Mouse (Mus musculus) cerebellum, adult 9-11 months (tissue): ENCODE measurements at regions not wholly inside any gene's neighbourhood (a gene's known extent, or its start where the extent isn't known, plus 50 kb on each side); places are given as distances from the start of the nearest gene placed in this dataset.

ENCODE experiments used
- DNase-seq: peaks from one replicate; pipeline ENCODE4 v3.0.0; 2022

DNA sequence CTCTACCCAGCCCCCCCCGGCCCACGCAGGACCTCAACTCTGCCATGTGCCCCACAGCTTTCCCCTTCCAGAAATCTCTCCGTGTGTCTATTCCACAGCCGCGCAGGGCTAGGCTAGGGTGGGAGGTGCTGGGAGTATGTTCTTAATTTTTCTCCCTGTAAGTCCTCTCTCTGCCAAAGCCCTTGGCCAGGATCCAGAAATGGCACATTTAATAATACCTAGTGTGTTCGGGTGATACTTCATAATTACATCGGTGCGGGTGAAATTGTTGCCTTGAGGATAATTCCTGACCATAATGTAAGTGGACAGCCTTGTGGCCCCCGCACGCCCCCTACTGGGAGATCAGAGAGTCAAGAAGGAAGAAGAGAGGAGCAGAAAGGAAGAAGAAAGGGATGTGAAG, 1093.5 kb downstream of the Mrps31 start:
- peak; percentile 14 for DNase-seq

DNA sequence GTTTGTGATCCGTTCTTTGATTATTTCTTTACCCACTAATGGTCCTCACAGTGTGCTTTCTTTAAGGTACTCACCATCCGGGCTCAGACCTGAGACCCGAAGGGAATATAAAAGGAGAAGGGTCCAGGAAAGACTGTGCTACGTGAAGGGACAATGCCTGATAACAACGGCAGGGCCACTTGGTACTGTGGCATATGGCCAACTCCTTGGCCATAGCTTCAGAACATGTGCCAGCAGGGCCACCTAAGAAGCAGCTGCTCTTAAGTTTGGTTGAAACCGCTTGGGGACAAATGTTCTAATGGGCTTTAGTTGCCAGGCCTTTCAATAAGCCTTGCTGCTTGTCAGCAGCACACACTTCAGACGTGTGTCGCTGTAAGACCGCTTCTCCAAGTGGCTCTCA, 1094.1 kb downstream of the Mrps31 start:
- DNase-seq: no peak

DNA sequence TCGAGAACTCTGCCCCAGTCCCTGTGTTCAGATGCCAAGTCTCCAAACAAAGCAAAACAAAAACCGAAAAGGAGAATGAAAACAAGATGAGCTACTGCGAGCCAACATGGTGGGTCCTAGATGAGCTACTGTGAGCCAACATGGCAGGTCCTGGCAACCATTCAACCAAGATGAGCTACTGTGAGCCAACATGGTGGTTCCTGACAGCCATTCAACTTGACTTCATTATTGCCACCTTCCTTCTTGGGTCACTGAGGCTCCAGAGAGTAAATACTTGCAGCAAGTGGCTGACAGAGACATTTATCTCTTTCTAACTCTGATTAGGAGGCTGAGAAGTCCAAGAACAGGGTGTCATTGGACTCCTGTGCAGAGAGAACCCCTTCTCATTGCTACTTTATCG, 1094.8 kb downstream of the Mrps31 start:
- DNase-seq: no peak

DNA sequence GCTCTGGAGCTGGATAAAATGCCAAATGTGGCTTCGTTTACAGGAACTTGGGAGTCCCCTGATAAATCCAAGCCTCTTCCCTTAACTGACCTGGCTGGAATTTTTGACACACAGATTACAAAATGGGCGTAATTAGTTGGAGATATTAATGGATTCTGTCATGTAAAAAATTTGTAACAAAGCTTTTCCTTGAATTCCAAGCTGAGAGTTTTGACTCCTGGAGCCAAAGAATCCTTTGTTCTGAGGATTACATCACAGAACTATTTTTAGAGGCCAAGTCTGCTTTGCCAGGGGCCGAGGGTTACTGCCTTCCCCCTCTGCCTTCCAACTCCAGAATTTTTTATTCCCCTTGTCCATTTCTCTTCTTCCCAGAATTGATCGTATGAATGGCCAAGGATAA, 1096.5 kb downstream of the Mrps31 start:
- DNase-seq: no peak

GRCm38 (mm10) chr8:23510076-23510475, 1098.9 kb downstream of the Mrps31 start:
- DNase-seq: no peak

DNA sequence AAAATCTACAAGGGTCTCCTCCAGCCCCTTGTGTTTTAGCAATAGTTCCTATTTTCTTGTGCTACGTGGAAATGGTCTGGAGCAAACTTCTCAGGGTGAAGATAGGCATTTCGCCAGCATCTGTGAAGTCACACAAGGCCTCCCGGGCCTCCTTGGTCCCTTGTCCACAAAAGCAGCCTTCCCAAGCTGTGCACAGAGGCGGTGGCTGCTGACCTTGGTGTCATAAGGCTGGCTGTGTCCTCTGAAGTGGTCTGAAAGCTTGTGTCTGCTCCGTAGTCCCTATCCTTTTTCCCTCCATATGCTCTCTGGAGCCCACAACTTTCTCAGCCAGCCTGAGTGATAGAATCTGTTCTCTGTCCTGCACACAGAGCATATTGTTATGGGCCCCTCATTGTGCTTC, 1099.4 kb downstream of the Mrps31 start:
- DNase-seq: no peak

DNA sequence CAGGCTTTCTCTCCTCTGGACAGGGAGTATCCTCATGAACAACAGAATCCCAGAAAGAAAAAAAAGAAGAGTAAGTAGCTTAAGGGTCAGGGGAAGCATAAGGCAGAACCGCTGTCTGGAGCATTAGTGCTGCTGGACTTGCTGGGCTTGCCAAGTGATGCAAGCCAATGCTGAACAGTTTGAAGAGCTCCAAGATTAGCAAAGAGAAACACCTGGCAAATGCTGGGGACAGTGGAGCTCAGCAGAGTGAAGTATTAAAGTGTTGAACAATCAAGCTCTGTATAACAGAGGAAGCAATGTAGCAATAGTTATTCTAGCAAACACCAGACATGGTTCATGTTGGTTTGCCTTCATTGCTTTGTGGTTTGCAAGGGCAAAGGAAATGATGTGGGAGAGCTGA, 1100.1 kb downstream of the Mrps31 start:
- no peak for DNase-seq

- DNase-seq: no peak
Observed at GRCm38 (mm10) chr8:23511792-23512191, 1100.6 kb downstream of the Mrps31 start.

GRCm38 (mm10) chr8:23516469-23516868, 1105.3 kb downstream of the Mrps31 start:
- DNase-seq: no peak

GRCm38 (mm10) chr8:23531551-23532142, 1120.5 kb downstream of the Mrps31 start:
- DNase-seq: peak; percentile 4

DNA sequence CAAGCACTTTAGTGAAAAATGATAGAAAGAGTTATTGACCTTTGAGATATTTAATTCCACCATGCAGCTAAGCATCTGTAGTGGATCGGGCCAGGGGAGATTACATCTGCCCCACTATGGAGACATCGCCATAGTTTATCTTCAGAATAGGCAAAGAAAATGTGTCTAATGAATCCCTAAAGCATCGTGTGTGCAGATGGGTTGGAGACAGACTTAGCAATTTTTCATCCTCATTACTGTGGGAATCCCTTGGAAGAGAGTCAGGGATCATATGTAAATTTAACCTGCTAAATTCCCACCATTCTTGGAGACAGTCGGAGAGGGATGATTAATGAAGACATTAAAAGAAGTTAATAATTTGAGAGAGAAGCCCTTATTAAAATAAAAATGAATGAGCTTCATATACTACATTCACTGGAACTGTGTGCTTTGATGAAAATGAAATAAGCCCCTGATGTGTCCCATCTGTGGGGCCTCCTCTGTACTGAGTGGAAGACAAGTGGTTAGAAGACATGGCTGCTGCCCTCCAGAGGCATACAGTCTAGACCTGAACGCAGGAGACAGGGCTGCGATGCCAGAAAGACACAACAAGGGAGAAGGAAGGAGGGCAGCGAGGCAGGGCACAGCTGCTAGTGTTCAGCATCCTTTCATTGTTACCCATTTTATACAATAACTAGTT, 1126.7 kb downstream of the Mrps31 start:
- DNase-seq: no peak

GRCm38 (mm10) chr8:23553565-23554473, 1142.7 kb downstream of the Mrps31 start:
- no peak for DNase-seq

DNA sequence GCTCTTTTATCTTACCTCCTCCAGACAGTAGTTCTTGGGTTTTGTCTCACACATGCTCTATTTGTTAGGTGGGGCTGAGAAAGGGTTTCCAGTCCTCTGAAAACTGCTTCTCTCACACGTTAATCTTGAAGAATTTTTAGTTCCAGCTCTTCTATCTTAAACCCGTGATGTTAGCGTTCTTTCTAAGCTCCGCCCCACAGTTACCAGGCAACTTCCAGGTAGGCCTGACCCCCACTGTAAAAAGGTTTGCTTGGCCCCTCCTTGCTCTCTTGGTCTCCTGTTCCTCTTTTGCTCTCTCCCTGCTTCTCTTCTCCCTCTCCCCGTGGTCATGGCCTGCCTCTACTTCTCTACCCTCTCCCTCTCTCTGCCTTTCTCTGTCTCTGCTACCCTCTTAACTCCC, 1149.7 kb downstream of the Mrps31 start:
- no peak for DNase-seq

DNA sequence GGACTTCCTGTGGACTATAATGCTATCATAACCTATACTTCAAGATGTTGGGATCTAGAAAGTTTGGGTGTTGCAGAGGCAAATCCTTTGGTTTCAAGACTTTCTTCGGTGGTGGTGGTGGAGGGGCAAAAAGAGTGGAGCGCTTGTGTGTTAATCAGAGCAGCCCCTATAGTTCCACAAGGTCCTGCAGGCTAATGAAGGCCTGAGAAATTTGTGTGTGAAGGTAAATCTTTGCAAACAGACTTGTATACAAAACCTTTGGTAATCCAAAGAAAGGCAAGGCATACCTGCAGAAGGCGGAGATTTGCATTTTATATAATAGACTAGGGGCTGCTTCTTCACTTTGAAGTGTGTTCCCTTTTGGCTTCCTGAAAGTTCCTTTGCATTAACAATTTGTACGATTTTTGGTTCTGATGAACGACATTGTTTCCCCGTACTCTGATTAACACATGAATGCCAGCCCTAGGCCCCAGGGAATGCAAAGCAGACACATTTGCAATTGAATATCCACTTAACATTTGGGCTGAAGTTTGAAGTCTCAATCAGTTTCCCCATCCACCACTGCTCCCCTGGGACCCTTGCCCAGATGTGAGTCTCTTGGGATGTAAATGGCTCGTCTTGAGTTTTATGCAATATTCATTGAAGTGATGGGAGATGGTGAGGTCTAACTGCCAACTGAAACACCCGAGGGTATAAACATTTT, 1150.7 kb downstream of the Mrps31 start:
- no peak for DNase-seq

GRCm38 (mm10) chr8:23562504-23562903, 1151.3 kb downstream of the Mrps31 start:
- no peak for DNase-seq

- DNase-seq: no peak
Observed at GRCm38 (mm10) chr8:23563065-23564020, 1152.2 kb downstream of the Mrps31 start.

DNA sequence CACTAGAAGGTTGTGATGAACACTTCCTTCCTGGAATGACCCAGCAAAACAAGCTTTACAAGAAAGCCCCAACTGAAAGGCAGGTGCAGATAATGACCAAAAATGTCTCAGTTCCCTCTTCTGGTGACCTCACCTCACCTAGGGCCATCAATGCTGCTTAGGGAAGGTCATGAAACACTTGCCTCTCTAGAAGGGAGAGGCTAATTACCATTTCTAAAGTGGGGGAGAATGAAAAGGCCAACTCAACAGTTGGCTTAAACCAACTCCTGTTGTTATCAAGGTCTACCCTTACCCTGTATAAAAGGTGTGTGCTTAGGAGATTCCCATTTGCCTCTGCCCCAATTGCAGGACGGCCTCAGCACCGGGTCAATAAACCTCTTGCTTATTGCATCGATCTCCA, 1156.7 kb downstream of the Mrps31 start:
- DNase-seq: no peak

- no peak for DNase-seq
Observed at GRCm38 (mm10) chr8:23571338-23571737, 1154.3 kb downstream of the Adam3 start.

- DNase-seq: no peak
Observed at GRCm38 (mm10) chr8:23580106-23580505, 1145.5 kb downstream of the Adam3 start.

DNA sequence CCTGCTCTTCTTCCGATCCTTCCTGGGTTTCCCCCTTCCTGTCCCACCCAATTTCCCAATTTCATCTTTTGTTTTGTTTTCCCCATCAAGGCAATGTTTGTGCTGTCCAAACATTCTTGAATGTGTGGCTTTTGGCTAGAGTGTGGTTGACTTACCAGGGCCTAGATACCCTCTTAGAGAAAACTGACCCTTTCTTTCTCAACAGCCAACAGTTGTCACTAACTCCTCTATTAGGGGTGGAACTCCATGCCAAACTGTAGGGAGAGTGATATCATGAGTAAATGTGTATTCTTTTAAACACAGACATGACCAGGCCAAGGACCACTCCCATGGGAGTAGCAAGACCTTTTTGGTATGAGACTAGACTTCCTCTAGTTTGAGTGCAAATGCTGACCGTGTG, 1145.0 kb downstream of the Adam3 start:
- no peak for DNase-seq
